Mouse (Mus musculus): ENCODE measurements around the gene Trp53. TPM values are rescaled to one million over a fixed set of nuclear protein-coding genes. Genes with fewer than 3 reads are reported as not detected.

Trp53 gene
- total RNA-seq, 2 experiments from 2014 or later = 38.0 to 39.1 TPM

- intact Hi-C loops (cut with DNase I) = no loop called here
- DNase-seq = no peak
Measured at GRCm38 (mm10) chr11:69560896-69561854, 19.0 kb upstream of the Trp53 start.

GRCm38 (mm10) chr11:69563373-69563772 is 16.8 kb upstream of the Trp53 start:
- intact Hi-C loops (cut with DNase I) = no loop called here

GRCm38 (mm10) chr11:69564391-69564790 is 15.8 kb upstream of the Trp53 start:
- no peak for DNase-seq
- intact Hi-C loops (cut with DNase I) = no loop called here

More at GRCm38 (mm10) chr11:69563373-69563772, 16.8 kb upstream of the Trp53 start:
- no peak for DNase-seq

- no peak for DNase-seq
- intact Hi-C loops (cut with DNase I) = no loop called here
Measured at GRCm38 (mm10) chr11:69565131-69565530, 15.0 kb upstream of the Trp53 start.

GRCm38 (mm10) chr11:69575220-69575619 is 4.9 kb upstream of the Trp53 start:
- intact Hi-C loops (cut with DNase I) = no loop called here

GRCm38 (mm10) chr11:69576307-69576706 is 3.9 kb upstream of the Trp53 start:
- no peak for DNase-seq
- intact Hi-C loops (cut with DNase I) = no loop called here

More at GRCm38 (mm10) chr11:69575220-69575619, 4.9 kb upstream of the Trp53 start:
- no peak for DNase-seq

GRCm38 (mm10) chr11:69578301-69578700 is 1.9 kb upstream of the Trp53 start:
- intact Hi-C loops (cut with DNase I) = no loop called here
- no peak for DNase-seq

- DNase-seq = peak; percentile 96
- intact Hi-C loops (cut with DNase I) = no loop called here
Measured at GRCm38 (mm10) chr11:69579128-69580017, 786 bp upstream of the Trp53 start.

- intact Hi-C loops (cut with DNase I) = no loop called here
- DNase-seq = no peak
Measured at GRCm38 (mm10) chr11:69580572-69581146, 500 bp downstream of the Trp53 start.

- intact Hi-C loops (cut with DNase I) = no loop called here
- peak; percentile 97 for DNase-seq
Measured at GRCm38 (mm10) chr11:69581147-69581688, 1.1 kb downstream of the Trp53 start.

GRCm38 (mm10) chr11:69581814-69582213 is 1.7 kb downstream of the Trp53 start:
- intact Hi-C loops (cut with DNase I) = no loop called here
- DNase-seq = no peak

GRCm38 (mm10) chr11:69582230-69582805 is 2.2 kb downstream of the Trp53 start:
- DNase-seq = no peak
- intact Hi-C loops (cut with DNase I) = no loop called here

GRCm38 (mm10) chr11:69584008-69584407 is 3.8 kb downstream of the Trp53 start:
- DNase-seq = no peak
- intact Hi-C loops (cut with DNase I) = no loop called here

- intact Hi-C loops (cut with DNase I) = no loop called here
- DNase-seq = no peak
Measured at GRCm38 (mm10) chr11:69584937-69585336, 4.8 kb downstream of the Trp53 start.

- intact Hi-C loops (cut with DNase I) = no loop called here
- no peak for DNase-seq
Measured at GRCm38 (mm10) chr11:69585718-69586325, 5.7 kb downstream of the Trp53 start.

GRCm38 (mm10) chr11:69589207-69589834 is 9.2 kb downstream of the Trp53 start:
- DNase-seq = no peak
- intact Hi-C loops (cut with DNase I) = no loop called here

- no peak for DNase-seq
- intact Hi-C loops (cut with DNase I) = no loop called here
Measured at GRCm38 (mm10) chr11:69590622-69591021, 10.5 kb downstream of the Trp53 start.

GRCm38 (mm10) chr11:69591424-69591823 is 11.3 kb downstream of the Trp53 start:
- intact Hi-C loops (cut with DNase I) = no loop called here

GRCm38 (mm10) chr11:69591899-69592637 is 11.9 kb downstream of the Trp53 start:
- intact Hi-C loops (cut with DNase I) = no loop called here
- peak; percentile 82 for DNase-seq

More at GRCm38 (mm10) chr11:69591424-69591823, 11.3 kb downstream of the Trp53 start:
- no peak for DNase-seq
